Mouse (Mus musculus): ENCODE measurements around the gene Kif2c. TPM values are rescaled to one million over a fixed set of nuclear protein-coding genes. Genes with fewer than 3 reads are reported as not detected.

The Kif2c gene
- polyA plus RNA-seq (2012; rRNA removed) = 2.2 and 3.2 TPM in 2 replicates

DNA sequence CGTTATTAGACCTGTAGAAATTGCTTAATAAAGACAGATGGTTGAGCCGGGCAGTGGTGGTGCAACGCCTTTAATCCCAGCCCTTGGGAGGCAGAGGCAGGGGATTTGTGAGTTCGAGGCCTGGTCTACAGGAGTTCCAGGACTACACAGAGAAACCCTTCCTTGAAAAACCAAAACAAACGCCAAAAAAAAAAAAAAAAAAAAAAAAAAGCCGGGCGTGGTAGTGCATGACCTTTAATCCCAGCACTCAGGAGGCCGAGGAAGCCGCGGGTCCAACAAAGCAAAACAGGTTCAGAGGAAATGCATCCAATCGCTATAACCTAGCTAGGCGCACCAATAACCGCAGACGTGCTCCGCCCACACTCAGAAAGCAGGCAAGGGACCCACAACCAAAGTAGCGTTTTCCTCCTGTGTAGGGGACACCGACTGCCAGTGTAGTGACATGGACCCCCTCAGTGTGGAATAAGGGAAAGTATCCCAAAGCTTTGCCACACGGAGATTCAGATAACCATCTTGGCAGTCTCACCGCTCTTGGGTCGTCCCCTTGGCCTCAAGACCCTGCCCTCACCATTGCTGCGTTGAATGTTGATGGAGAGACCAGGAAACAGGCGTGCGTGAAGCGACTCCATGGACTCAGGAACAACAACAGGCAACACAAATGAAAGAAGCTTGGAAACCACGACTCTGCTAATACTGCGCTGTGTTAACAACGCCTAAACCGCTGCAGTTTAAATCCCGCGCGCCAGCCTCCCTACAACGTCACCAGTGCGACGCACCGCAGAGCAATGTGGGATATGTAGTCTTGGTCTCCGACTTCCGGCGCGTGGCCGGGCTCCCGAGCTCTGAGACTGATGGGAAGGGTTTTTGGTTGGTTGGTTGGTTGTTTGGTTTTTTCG, at the start of gene Kif2c:
Gene Kif2c, minus strand, starts transcription at position 777 of the 896 bp plus-strand sequence.

DNA sequence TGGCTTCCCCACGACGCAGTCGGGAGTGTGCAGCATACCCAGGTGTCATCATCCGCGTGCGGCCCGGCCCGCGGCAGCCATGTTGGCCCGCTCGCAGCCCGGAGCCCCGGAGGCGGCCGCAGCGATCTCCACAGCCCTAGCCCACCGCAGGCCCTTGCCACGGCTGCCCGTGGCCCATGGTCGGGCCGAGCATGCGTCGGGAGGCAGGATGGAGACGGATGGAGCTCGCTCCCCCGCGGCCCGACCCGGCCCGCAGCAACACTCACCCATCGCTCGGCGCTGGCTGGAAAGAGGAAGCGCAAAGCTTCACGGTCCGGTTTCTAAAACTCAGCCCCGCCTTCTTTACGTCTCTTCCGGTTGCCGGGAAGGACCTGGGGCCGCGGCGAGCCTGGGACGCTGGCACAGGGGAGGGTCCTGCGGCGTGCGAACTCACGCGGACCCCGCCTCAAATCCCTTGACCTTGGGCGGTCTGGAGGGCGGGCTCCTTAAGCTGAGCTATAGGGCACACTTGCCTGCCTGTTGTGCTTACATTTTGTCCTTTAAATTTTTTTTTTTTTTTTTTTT, 26.6 kb downstream of the Kif2c start, which contains the start of gene Rps8:
Gene Rps8, minus strand, starts transcription at position 452 of the 564 bp plus-strand sequence.

DNA sequence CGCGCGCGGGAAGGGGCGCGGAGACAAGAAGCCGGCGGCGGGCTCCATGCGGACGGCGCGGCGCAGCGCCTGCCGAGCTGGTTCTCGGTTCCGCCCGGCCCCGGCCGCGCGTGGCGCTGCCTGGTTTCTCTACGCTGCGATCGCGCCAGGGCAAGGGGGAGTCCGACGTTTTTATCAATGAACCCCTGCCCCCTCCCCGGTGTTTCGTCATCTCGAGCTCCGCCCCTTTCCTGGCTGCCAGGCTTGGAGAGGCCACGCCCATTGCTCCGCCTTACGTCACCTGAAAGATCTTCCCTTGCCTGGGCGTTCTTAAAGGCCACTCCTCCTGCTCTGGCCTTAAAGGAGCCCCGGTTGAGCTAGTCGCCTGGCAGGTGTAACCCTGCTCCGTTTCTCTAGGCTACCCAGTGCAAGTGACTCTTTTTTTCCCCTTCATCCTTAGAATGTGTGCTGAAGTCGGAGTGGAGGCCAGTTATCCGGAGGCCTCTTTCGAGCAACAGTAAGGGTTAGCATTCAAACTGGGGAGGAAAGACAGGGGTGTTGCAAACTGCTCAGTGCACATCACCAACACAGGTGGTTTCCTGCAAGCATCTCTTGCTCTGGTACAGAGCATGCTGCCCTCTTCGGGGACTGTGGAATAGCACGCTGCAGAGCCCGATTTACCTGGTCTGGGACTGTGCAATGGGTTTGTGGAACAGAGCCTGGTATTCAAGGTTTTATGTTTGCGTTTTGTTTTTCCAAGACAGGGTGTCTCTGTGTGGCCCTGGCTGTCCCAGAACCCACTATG, 48.4 kb downstream of the Kif2c start, which contains the start of gene Plk3:
Gene Plk3, minus strand, starts transcription at position 147 of the 784 bp plus-strand sequence.

DNA sequence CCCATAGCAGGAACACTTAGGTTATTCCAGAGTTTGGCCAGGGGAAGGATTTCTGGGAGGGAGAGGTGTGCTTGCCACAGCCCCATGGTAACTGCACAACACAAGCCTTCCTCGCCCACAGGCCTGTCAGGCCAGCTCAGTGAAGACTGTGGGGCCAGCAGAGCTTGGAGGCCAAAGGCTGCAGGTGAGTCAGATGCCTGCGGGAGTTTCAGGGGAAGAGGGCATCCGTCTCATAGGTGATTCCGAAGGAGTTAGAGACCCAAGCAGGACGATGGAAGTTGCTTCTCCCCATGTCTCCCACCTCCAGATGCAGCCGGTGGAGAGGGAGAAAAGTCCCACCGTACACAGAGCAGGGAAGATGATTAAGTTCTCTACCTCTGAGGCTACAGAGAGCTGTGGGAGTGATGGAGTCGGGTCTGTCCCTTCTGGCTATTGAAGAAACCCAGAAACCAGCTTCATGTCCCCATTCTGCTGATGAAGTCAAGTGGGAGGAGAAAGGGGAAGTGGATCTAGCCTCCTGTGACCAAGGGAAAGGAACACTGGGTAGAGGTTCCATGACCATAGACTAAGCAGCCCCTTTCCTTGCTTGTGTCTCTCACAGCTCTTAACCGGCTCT, 55.7 kb downstream of the Kif2c start, which contains the start of gene Tctex1d4:
Gene Tctex1d4, plus strand, starts transcription at position 120 of the 616 bp plus-strand sequence.

DNA sequence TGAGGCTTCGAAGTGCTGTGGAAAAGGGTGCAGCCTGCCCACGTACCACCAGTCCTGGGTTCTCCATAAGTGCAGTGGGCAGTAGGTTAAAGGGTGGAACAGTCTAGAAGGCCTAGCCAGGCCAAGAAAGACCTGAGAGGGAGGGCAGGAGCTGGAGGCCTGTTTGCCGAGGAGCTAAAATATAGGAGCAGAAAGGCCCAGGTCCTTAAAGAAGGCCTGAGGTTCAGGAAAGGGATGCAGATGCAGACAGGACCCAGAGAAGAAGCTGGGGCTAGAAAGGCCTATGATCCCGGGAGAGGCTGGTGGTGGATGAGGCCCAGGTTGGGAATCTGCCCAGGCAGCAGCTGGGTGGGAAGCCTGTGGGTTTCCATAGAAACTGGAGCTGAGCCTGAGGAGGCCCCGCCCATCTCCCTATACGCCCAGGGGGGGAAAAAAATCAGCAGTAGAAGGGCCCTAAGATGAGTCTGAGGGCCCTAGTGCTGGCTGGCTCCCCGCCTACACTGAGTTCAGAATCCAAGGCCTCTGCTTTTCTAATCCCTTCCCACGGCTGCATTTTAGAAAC, 57.0 kb downstream of the Kif2c start, which contains the start of gene Btbd19:
Gene Btbd19, minus strand, starts transcription at position 378 of the 562 bp plus-strand sequence.

Other genes with a start within 250 kb of the Kif2c start
- 39.6 and 41.4 TPM in 2 replicates for gene Urod, start 188.2 kb downstream of the Kif2c start, polyA plus RNA-seq (2012; rRNA removed)
- 157 and 168 TPM in 2 replicates for gene Hectd3, start 187.3 kb downstream of the Kif2c start, polyA plus RNA-seq (2012; rRNA removed)
- 2.1 and 3.6 TPM in 2 replicates for gene Eif2b3, start 163.2 kb downstream of the Kif2c start, polyA plus RNA-seq (2012; rRNA removed)
- gene Ptch2, start 86.6 kb downstream of the Kif2c start, polyA plus RNA-seq (2012; rRNA removed) = 5.2 and 6.2 TPM in 2 replicates
- 7.5 and 10.5 TPM in 2 replicates for gene Btbd19, start 56.9 kb downstream of the Kif2c start, polyA plus RNA-seq (2012; rRNA removed)
- 0.39 and 1.2 TPM in 2 replicates for gene Tctex1d4, start 55.8 kb downstream of the Kif2c start, polyA plus RNA-seq (2012; rRNA removed)
- gene Plk3, start 48.7 kb downstream of the Kif2c start, polyA plus RNA-seq (2012; rRNA removed) = 55.5 and 93.9 TPM in 2 replicates
- 686 and 881 TPM in 2 replicates for gene Rps8, start 26.4 kb downstream of the Kif2c start, polyA plus RNA-seq (2012; rRNA removed)
- gene Tmem53, start 69.3 kb upstream of the Kif2c start, polyA plus RNA-seq (2012; rRNA removed) = 22.8 and 37.0 TPM in 2 replicates
- 0.09 and 0.28 TPM in 2 replicates for gene Armh1, start 69.5 kb upstream of the Kif2c start, polyA plus RNA-seq (2012; rRNA removed)

Measured in colon, adult 2 months (tissue).